Comparison of ENCODE assay signal across 28 mouse cellular contexts in the genomic region with DNA sequence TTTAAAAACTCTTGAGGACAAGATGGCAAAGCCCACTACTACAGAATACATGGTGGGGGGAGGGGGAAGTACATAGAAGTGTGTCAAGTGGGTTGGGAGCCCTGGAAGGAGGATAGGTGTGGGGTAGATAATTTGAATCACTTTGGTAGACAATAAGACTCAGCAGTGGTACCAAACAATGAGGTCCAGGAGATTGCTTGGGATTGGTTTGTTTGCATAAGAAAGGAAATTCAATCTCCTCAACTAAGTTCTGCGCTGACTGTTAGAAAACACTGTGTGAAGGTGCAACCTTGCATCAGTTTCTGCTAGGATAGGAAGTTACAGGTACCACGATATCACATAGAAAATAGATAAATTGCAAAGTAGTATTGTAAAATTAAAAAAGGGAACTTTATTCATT.
"Had no signal": no experiment of that assay in that cellular context is flagged by ENCODE, and none has a peak within 500 bp of the region (broad histone marks: within the 10 kb centered on the region; RNA-seq: fewer than 3 reads in every experiment).

No protein-coding gene starts in this region.

- H3K4me3 ChIP-seq: gastrocnemius, adult 2 months; heart, adult 2 months; heart, embryonic 13.5 days; heart, embryonic 15.5 days; hindbrain, embryonic 12.5 days; intestine, embryonic 15.5 days; layer of hippocampus, adult 2 months; left cerebral cortex, adult 2 months; limb, embryonic 10.5 days; limb, embryonic 12.5 days; liver, embryonic 13.5 days had no signal

- H3K4me1 ChIP-seq: heart, embryonic 13.5 days; heart, embryonic 15.5 days; hindbrain, embryonic 12.5 days; intestine, embryonic 15.5 days; limb, embryonic 10.5 days; limb, embryonic 12.5 days; liver, embryonic 13.5 days had no signal

- H3K27ac ChIP-seq: gastrocnemius, adult 2 months; heart, adult 2 months; heart, embryonic 13.5 days; heart, embryonic 15.5 days; hindbrain, embryonic 12.5 days; hindbrain, embryonic 14.5 days; intestine, embryonic 15.5 days; layer of hippocampus, adult 2 months; left cerebral cortex, adult 2 months; limb, embryonic 10.5 days; limb, embryonic 12.5 days; liver, embryonic 13.5 days had no signal

- H3K4me2 ChIP-seq: heart, embryonic 11.5 days; heart, embryonic 13.5 days; heart, embryonic 15.5 days; hindbrain, embryonic 12.5 days; hindbrain, embryonic 14.5 days; intestine, embryonic 15.5 days; limb, embryonic 12.5 days; liver, embryonic 11.5 days; liver, embryonic 13.5 days had no signal

- H3K36me3 ChIP-seq: heart, embryonic 13.5 days; heart, embryonic 15.5 days; hindbrain, embryonic 12.5 days; intestine, embryonic 15.5 days; limb, embryonic 10.5 days; limb, embryonic 12.5 days; liver, embryonic 13.5 days had no signal

- H3K27me3 ChIP-seq: heart, embryonic 13.5 days; heart, embryonic 15.5 days; hindbrain, embryonic 12.5 days; intestine, embryonic 15.5 days; limb, embryonic 12.5 days; liver, embryonic 13.5 days had no signal

- DNase-seq: gastrocnemius, adult 2 months; gastrocnemius, postnatal 14 days; gastrocnemius, postnatal 36 days; heart, adult 11 months; heart, adult 2 months; heart, postnatal 14 days; heart, postnatal 36 days; kidney, adult 18-20 months; kidney, adult 8-10 months; kidney, postnatal 10 days; kidney, postnatal 25 days; kidney, postnatal 4 days; liver; liver, embryonic 13.5 days had no signal

- H3K9me3 ChIP-seq: heart, embryonic 13.5 days; heart, embryonic 15.5 days; hindbrain, embryonic 12.5 days; intestine, embryonic 15.5 days; limb, embryonic 10.5 days; limb, embryonic 12.5 days; liver, embryonic 13.5 days had no signal

- H3K9ac ChIP-seq: heart, embryonic 13.5 days; heart, embryonic 15.5 days; hindbrain, embryonic 12.5 days; hindbrain, embryonic 14.5 days; intestine, embryonic 15.5 days; limb, embryonic 12.5 days; liver, embryonic 13.5 days had no signal

- ATAC-seq: hindbrain, embryonic 16.5 days; inflammation-experienced regulatory T-cells, adult 6 months; intestine, embryonic 15.5 days; intestine, postnatal 0 days had no signal
